Mouse (Mus musculus): ENCODE results near the gene Polr3c.
"Not testable (repeated sequence)": the region's sequence is repeated elsewhere in the genome, so short reads cannot be mapped to it uniquely, and the experiment has no call there.

The Polr3c gene

GRCm38 (mm10) chr3:96678456-96678855 is 49.0 kb downstream of the Polr3c start:
- no peak for DNase-seq (ENCODE audit: extremely low spot score, low read depth, low spot score)

- DNase-seq (ENCODE audit: extremely low spot score, low read depth, low spot score) = no peak
These were observed 51.7 kb downstream of the Polr3c start for GRCm38 (mm10) chr3:96675690-96676089.

- no peak for DNase-seq (ENCODE audit: extremely low spot score, low read depth, low spot score)
These were observed 52.3 kb downstream of the Polr3c start for GRCm38 (mm10) chr3:96675171-96675570.

- DNase-seq (ENCODE audit: extremely low spot score, low read depth, low spot score) = no peak
These were observed 53.0 kb downstream of the Polr3c start for GRCm38 (mm10) chr3:96674442-96674841.

- DNase-seq (ENCODE audit: extremely low spot score, low read depth, low spot score) = no peak
These were observed 53.9 kb downstream of the Polr3c start for GRCm38 (mm10) chr3:96673514-96673913.

GRCm38 (mm10) chr3:96671519-96671918 is 55.9 kb downstream of the Polr3c start:
- no peak for DNase-seq (ENCODE audit: extremely low spot score, low read depth, low spot score)

GRCm38 (mm10) chr3:96669727-96670468 is 57.5 kb downstream of the Polr3c start, which contains the start of gene Ankrd35:
Ankrd35 (plus strand) TSS chr3:96670131.
- DNase-seq (ENCODE audit: extremely low spot score, low read depth, low spot score) = peak; percentile 33

- no peak for DNase-seq (ENCODE audit: extremely low spot score, low read depth, low spot score)
These were observed 58.9 kb downstream of the Polr3c start for GRCm38 (mm10) chr3:96668424-96669067.

GRCm38 (mm10) chr3:96667316-96667715 is 60.1 kb downstream of the Polr3c start:
- DNase-seq (ENCODE audit: extremely low spot score, low read depth, low spot score) = no peak

- no peak for DNase-seq (ENCODE audit: extremely low spot score, low read depth, low spot score)
These were observed 60.5 kb downstream of the Polr3c start for GRCm38 (mm10) chr3:96666916-96667315.

- not testable (repeated sequence) for DNase-seq (ENCODE audit: extremely low spot score, low read depth, low spot score)
These were observed 61.6 kb downstream of the Polr3c start for GRCm38 (mm10) chr3:96665732-96666363.

GRCm38 (mm10) chr3:96663432-96664239 is 63.8 kb downstream of the Polr3c start:
- DNase-seq (ENCODE audit: extremely low spot score, low read depth, low spot score) = peak; percentile 72

GRCm38 (mm10) chr3:96662731-96663316 is 64.6 kb downstream of the Polr3c start:
- no peak for DNase-seq (ENCODE audit: extremely low spot score, low read depth, low spot score)

All from hindlimb bud, embryonic 11.5 days (tissue).